Mouse (Mus musculus) cerebellum, postnatal 36 days (tissue): ENCODE measurements at regions not wholly inside any gene's neighbourhood (a gene's known extent, or its start where the extent isn't known, plus 50 kb on each side); places are given as distances from the start of the nearest gene placed in this dataset.
A peak's percentile ranks its signal among the peaks of the same experiment; 100 is the strongest.

ENCODE experiments used
- DNase-seq, 2 experiments: peaks; one replicate each; pipeline ENCODE4 v3.0.0; 2021 to 2022; ENCODE audit warnings: mixed read lengths in 2 of 2

DNA sequence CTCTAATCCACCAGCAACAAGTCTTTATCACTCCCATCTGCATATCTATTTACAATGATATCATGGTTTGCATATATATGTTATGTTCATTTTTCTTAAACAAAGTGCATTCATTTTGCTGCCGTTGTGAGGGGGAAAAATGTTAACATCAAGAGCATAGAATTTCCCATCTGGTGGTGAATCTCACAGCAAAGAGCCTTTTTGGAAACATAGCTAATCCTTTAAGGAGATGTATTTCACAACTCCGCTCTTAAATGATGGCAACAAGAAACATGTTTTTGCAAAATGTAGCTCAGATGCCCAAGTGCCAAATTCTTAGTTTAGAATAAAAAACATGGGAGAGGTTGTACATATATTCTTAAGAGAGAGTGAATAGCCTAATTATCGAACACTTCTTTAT is 99.3 kb upstream of the Col1a2 start:
- no peak for DNase-seq

DNA sequence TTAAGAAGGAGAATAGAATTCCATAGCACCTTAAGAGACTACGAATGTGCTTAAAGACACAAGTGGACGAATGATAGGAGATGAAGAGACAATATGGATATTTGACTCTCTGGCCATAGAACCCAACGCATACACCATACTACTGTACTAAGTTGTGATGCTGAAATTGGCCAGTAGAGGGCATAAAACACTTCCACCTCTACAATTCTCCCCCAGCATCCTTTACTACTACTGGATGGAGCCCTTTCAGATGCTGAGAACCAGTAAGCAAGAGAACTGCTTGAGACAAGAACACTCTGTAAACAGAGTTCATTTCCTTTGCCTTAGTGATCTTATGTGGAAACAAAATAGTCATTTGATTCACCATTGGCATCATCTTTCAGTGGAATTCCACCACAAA is 96.9 kb upstream of the Col1a2 start:
- DNase-seq, result peak in 1 of 2 experiments; percentile 26

GRCm38 (mm10) chr6:4413201-4413600 is 91.4 kb upstream of the Col1a2 start:
- no peak for DNase-seq

GRCm38 (mm10) chr6:4414166-4414565 is 90.4 kb upstream of the Col1a2 start:
- peak; percentile 39 to 43 for DNase-seq

- DNase-seq, result no peak
Observed at GRCm38 (mm10) chr6:4415206-4415605, 89.4 kb upstream of the Col1a2 start.

DNA sequence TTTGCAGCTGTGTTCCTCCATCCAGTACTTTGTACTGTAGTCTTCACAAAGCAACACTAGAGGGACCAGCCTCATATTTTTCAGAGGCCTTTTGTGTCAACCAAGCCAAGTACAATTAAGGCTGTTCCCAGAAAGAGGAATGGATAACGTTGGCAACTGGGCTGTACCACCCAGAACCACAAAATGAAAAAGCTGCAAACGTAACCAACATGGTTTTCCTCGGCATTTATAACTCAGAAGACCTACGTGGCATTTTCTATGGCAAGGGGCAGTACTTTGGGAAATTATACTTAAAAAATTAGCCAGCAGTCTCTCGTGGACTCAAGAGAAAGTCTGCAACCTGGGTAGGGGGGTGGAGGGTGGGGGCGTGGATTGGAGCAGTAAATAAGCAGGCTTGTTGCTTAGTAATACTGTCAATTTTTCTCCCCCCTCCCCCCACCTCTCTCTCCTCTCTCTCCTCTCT is 87.3 kb upstream of the Col1a2 start:
- DNase-seq, result no peak

- DNase-seq, result no peak
Observed at GRCm38 (mm10) chr6:4418376-4418775, 86.2 kb upstream of the Col1a2 start.

DNA sequence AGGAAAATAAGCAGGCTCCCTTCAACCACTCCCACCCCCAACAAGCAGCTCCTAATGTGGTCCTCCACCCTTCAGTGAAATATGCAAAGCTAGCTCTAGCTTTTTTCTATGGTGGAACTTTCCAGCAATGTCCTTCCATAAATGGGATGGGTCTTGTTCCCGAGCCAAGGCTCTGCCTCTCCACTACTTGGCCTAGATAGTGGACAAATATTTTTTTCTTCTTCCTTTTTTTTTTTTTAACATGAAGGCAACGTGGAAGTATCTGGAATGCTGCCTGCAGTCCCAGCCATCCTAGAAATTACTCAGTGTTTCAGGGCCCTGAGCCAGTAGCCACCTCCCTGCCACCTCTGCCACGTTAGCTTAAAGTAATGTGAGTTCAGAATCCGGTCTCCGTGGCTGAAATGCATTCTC is 85.7 kb upstream of the Col1a2 start:
- no peak for DNase-seq

DNA sequence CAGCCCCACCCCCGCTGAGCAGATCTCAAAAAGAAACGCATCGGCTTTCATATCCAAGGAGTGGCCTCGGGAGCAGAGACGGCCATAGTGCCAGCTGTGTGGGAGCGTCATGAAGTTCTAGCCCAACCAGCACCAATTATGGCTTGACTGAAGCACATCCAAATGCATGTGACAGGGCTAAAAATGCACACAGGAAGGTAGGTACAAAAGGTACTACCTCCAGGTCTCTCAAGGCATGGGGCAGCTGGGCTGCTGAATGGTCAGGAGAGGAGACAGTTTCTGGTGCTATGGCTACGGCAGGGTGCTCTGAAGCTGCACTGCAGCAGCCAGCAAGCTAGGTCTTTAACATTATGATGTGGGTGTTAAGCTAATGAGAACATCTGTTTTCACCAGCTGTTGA is 83.1 kb upstream of the Col1a2 start:
- DNase-seq, result no peak

DNA sequence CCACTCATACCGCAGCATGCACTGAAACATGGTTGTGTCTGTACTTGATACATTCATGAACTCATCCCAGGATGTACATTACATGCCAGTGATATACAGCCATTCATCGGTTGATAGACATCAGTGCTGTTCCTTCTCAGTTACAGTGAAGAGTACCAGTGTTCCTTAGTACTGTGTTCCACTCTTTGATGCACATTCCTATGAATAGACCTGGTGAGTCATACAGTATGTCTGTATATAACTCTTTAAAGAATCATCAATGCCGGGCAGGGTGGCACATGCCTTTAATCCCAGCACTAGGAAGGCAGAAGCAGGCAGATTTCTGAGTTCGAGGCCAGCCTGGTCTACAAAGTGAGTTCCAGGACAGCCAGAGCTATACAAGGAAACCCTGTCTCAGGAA is 77.5 kb upstream of the Col1a2 start:
- DNase-seq, result no peak

DNA sequence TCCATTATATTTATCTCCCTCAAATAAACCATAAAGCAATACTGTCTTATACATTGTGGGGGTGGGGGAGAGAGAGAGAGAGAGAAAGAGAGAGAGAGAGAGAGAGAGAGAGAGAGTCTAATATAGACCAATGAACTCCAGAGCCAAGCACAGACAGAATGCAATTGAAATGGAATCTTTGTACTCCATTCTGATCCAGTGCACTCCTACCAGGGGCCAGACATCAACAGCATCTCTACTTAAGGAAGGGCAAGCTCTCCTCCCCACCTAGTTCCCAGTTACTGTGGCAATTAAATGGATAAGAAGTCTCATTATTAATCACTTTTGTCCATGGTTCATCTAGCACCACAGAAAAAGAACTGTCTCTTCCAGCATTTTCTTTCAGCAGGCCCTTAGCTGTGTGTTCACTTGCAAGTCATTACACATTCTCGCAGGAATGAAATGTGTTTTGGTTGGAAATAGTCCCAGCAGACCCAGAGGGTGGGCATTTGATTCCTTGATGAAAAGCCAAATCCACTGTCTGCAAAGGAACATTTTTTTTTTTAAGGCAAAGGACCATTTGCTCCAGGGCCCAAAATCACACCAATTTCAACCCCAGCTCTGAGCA is 73.8 kb upstream of the Col1a2 start:
- no peak for DNase-seq

DNA sequence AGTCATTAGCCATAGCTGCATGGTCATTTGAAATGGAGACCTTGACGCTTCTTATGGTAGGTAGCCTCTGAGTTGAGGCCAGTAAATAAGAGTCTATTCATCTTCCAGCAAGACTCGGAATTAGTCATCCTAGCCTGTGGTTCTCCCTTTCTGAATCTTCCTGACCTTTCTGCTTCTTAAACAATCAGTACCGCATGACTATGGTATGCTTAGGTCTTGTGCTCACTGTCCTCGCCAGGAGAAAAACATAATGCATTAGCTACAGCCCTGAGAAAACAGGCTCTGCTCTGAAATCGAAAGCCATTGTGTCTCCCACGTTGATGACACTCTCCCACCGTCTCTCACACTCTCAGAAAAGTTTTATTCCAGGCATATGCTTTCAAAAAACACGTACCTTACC is 72.4 kb upstream of the Col1a2 start:
- no peak for DNase-seq

GRCm38 (mm10) chr6:4436439-4436838 is 68.2 kb upstream of the Col1a2 start:
- no peak for DNase-seq

DNA sequence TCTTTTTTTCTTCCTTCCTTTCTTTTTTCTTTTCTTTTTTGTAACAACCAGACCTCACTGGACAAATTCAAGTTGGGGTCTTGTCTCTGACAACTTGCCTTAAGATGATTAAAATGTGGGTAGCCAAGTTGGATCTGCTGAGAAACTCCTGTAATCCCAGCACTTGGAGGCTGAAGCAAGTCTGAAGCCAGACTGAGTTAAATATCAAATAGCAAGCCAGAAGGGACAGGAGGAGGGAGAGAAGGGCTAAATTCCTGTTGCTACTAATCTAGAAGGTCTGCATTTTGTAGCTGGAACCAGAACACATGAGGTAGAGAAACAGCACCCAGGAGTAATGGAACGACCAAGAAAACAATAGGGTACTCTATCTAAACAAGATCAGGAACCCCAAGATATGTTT is 67.7 kb upstream of the Col1a2 start:
- no peak for DNase-seq

- no peak for DNase-seq
Observed at GRCm38 (mm10) chr6:4441618-4442167, 62.9 kb upstream of the Col1a2 start.

DNA sequence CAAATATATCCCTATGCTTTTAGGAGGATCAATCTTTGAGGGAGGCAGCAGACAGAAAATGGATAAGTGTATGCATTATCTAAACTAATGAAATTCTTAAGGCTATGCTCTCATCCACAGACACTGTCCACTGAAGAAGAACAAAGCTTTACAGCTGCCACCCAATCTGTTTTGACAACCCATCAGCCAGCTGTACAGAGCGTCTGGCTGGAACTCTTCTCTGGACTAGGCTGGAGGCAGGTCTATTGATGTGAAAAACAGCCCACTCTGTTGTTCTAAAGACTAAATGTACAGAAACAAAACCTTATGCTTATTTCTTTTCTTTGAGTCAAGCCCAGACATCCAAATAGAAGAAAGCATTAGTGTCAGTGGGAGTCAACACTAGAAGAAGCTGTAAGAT is 58.7 kb upstream of the Col1a2 start:
- DNase-seq, result no peak

GRCm38 (mm10) chr6:4451227-4451626 is 53.4 kb upstream of the Col1a2 start:
- DNase-seq, result no peak
